Mouse (Mus musculus) hindbrain, embryonic 14.5 days (tissue): Measurements from ENCODE around the gene Timm23. TPM values are rescaled to one million over a fixed set of nuclear protein-coding genes. Genes with fewer than 3 reads are reported as not detected.

Source experiments
- ATAC-seq: fragments of 200-750 bp; cut with Nextera tagmentation; 2 replicates; pipeline ENCODE4 v1.8.0; 2017; ENCODE audit warnings: moderate number of reproducible peaks, mild to moderate bottlenecking, moderate TSS enrichment, moderate library complexity; ENCODE audit not compliant: low FRiP score
- DNase-seq: peaks from one replicate; pipeline ENCODE4 v3.0.0-alpha.2; 2015; ENCODE audit warnings: low spot score
- H3K27ac ChIP-seq: fragments of 300-500 bp; sonication (generic); 2 replicates; pipeline ENCODE4 v1.5.1; 2014; ENCODE audit warnings: mild to moderate bottlenecking, moderate library complexity
- H3K27me3 ChIP-seq: fragments of 300-500 bp; sonication (generic); 2 replicates; pipeline ENCODE4 v1.6.1; 2014; ENCODE audit warnings: mild to moderate bottlenecking, low read length, mixed read lengths; ENCODE audit not compliant: control insufficient read depth, insufficient read depth
- H3K36me3 ChIP-seq: fragments of 300-500 bp; sonication (generic); replicated peaks from 2 replicates; pipeline ENCODE4 v1.6.1; 2014; ENCODE audit not compliant: control insufficient read depth, insufficient read depth
- H3K4me1 ChIP-seq: fragments of 300-500 bp; sonication (generic); replicated peaks from 2 replicates; pipeline ENCODE4 v1.6.1; 2014; ENCODE audit warnings: antibody characterized with exemption, low read length, mixed read lengths; ENCODE audit not compliant: control insufficient read depth, insufficient read depth
- H3K4me2 ChIP-seq: fragments of 300-500 bp; sonication (generic); replicated peaks from 2 replicates; pipeline ENCODE4 v1.6.1; 2014; ENCODE audit warnings: mild to moderate bottlenecking, moderate library complexity
- H3K4me3 ChIP-seq: fragments of 300-500 bp; sonication (generic); replicated peaks from 2 replicates; pipeline ENCODE4 v1.5.1; 2014; ENCODE audit warnings: mild to moderate bottlenecking, low read length
- H3K9ac ChIP-seq: fragments of 300-500 bp; sonication (generic); 2 replicates; pipeline ENCODE4 v1.6.1; 2014
- H3K9me3 ChIP-seq: fragments of 300-500 bp; sonication (generic); 2 replicates; pipeline ENCODE4 v1.6.1; 2016; ENCODE audit warnings: low read length; ENCODE audit not compliant: control insufficient read depth
- WGBS: fragments of 180-500 bp; shearing (Covaris S2); extraction: QIAGEN DNeasy Blood & Tissue Kit; methylation state at CpG from one replicate; pipeline ENCODE4 v1.1.7; 2014; 5-methylcytosine and 5-hydroxymethylcytosine counted together
- polyA plus RNA-seq: library from polyadenylated mRNA; unstranded; fragments of >200 nt; fragmentation: Nextera tagmentation; extraction: Ambion mirVana; gene quantifications from 2 replicates; pipeline ENCODE4 v1.2.1, GENCODE M21; 2014

Timm23 gene
- polyA plus RNA-seq, 1 experiment from 2014 or later = 244 TPM

DNA sequence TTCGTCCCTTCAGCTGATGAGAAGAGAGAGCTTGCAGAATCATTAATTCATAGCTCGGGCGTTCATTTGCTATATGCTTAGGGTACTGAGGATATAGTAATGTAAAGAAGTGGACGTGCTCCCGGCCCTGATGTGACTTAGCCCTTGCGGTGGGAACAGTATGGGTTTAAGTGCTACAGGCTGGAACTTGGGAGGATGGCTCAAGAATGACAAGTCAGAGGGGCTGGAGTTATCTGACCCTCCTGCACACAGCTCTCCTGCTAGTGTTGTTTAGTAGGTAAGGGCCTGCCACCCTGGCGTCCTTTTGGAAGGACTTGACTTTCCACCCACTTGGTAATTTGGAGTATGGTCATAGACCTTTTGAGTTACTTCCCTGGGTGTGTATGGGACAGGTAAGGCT lies 41.1 kb downstream of the Timm23 start:
- Histone ChIP-seq H3K4me2 (peak overlapping the region; percentile 94), H3K27ac (peak overlapping the region; percentile 82), H3K27me3 (no peaks in the 10 kb centered on the region), H3K4me3 (peak overlapping the region; percentile 86), H3K36me3 (no peaks in the 10 kb centered on the region), H3K9ac (peak overlapping the region; percentile 97), H3K9me3 (no peaks in the 10 kb centered on the region), H3K4me1 (peaks cover 27% of the 10 kb centered on the region)
- WGBS = 46% methylated on average over 7 of the region's 7 CpGs
- DNase-seq (no peak), ATAC-seq (no peak)

DNA sequence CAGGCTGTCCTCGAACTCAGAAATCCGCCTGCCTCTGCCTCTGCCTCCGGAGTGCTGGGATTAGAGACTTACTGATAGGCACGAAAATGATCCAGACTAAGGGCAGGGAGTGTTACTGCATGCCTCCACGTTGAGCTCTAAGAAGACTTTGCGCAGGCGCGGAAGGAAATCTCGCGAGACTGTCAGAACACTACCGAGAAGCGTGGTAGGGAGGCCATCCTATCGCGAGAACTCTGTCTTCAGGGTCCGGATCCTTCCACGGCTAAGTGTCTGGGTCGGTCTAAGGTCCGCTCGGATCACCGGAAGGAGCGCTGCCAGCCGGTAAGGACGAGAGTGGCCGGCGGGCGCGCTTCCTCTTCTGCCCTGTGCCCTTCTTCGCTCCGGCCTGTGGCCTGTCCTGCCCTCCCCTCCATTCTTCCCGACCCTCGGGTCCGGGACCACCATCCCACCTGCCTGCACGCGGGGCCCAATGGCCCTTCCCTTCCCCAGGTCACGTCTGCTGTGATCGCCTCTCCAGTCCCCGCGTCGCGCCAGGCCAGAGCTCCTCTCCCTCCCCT lies 41.9 kb downstream of the Timm23 start, which contains the start of gene Ncoa4:
Gene Ncoa4 (plus strand): TSS at position 176 of the 557 bp plus-strand sequence.
- H3K9me3 ChIP-seq = no peaks in the 10 kb centered on the region
- H3K36me3 ChIP-seq = no peaks in the 10 kb centered on the region
- peaks cover 19% of the 10 kb centered on the region for H3K4me1 ChIP-seq
- DNase-seq = peak; percentile 100
- peak within 1 kb of the TSS; percentile 82 for H3K27ac ChIP-seq
- no peaks in the 10 kb centered on the region for H3K27me3 ChIP-seq
- H3K4me3 ChIP-seq = peak within 1 kb of the TSS; percentile 86
- peak within 1 kb of the TSS; percentile 94 for H3K4me2 ChIP-seq
- peak within 1 kb of the TSS; percentile 97 for H3K9ac ChIP-seq
- WGBS = under 1% methylated on average over 40 of the region's 40 CpGs
- peak; percentile 97 for ATAC-seq

DNA sequence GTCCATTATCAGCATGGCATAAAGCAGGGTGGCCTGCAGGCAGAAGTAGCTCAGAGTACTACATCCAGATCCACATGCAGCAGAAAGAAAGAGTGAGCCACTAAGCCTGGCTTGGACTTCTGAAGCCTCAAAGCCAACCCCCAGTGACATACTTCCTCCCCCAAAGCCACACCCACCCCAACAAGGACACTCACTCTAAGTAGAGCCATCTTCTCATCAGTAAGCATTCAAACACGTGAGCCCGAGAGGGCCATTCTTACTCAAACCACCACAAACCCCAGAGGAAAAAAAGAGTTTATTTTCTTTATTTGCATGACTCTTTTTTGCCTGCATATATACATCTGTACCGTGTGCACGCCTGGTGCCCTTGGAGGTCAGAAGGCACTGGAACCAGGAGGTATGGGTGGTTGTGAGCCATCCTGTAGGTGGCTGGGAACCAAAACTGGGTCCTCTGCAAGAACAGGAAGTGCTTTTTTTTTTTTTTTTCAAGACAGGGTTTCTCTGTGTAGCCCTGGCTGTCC lies 42.5 kb downstream of the Timm23 start:
- Histone ChIP-seq H3K4me3 (peak overlapping the region; percentile 86), H3K9me3 (no peaks in the 10 kb centered on the region), H3K36me3 (no peaks in the 10 kb centered on the region), H3K4me1 (peaks cover 19% of the 10 kb centered on the region), H3K4me2 (peak overlapping the region; percentile 94), H3K9ac (peak overlapping the region; percentile 97), H3K27me3 (no peaks in the 10 kb centered on the region), H3K27ac (peak overlapping the region; percentile 82)
- no peak for DNase-seq
- WGBS = 42% methylated on average over 4 of the region's 4 CpGs
- ATAC-seq = no peak

DNA sequence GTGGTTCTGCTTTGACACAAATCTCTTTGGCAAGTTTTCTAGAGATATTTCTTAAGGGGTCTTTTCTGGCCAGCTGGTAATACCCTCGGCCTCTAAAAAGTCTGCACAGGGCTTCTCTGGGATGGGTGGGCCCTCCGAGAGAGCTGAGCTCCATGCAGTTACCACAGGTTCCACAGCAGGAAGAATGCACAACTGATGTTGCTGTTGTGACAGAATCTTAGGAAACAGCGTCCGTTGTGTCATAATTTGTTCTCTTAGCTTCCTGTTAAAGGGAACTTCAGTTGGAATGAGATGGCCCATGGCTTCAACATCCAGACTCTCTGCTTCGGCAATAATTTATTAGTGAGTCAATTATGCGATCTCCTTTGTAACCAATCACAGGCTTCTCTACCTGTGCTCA lies 46.9 kb downstream of the Timm23 start:
- Histone ChIP-seq H3K27ac (no peak overlapping the region), H3K9me3 (no peaks in the 10 kb centered on the region), H3K9ac (no peak overlapping the region), H3K4me1 (0 out of 2 replicates have a peak, but pooled peaks cover 6% of the 10 kb centered on the region), H3K4me3 (no peak overlapping the region), H3K27me3 (no peaks in the 10 kb centered on the region), H3K36me3 (no peaks in the 10 kb centered on the region), H3K4me2 (no peak overlapping the region)
- ATAC-seq = no peak
- no peak for DNase-seq
- 90% methylated on average over 6 of the region's 6 CpGs for WGBS

DNA sequence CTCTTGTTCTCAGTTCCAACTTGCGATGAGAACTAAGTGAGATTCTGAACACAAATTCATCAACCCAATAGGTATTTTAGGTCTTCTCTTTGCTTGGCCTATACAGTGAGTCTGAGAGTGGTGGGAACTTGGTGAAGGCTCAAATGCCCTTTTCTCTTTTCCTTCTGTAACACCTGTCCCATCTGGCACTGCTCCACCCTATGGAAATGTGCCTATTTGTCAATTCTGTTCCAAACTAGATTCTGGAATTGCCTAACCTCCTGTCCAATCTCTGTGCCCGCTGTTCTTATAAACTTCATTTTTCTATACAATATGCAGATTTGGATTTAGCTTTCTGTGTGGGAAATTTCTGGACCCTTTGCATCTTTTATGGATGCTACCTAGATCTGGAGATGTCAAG lies 48.5 kb downstream of the Timm23 start:
- ATAC-seq = no peak
- Histone ChIP-seq H3K9me3 (no peaks in the 10 kb centered on the region), H3K4me1 (no peaks in the 10 kb centered on the region), H3K4me3 (no peak overlapping the region), H3K36me3 (no peaks in the 10 kb centered on the region), H3K27ac (no peak overlapping the region), H3K27me3 (no peaks in the 10 kb centered on the region), H3K4me2 (no peak overlapping the region), H3K9ac (no peak overlapping the region)
- 97% methylated on average over 2 of the region's 2 CpGs for WGBS
- DNase-seq = no peak

DNA sequence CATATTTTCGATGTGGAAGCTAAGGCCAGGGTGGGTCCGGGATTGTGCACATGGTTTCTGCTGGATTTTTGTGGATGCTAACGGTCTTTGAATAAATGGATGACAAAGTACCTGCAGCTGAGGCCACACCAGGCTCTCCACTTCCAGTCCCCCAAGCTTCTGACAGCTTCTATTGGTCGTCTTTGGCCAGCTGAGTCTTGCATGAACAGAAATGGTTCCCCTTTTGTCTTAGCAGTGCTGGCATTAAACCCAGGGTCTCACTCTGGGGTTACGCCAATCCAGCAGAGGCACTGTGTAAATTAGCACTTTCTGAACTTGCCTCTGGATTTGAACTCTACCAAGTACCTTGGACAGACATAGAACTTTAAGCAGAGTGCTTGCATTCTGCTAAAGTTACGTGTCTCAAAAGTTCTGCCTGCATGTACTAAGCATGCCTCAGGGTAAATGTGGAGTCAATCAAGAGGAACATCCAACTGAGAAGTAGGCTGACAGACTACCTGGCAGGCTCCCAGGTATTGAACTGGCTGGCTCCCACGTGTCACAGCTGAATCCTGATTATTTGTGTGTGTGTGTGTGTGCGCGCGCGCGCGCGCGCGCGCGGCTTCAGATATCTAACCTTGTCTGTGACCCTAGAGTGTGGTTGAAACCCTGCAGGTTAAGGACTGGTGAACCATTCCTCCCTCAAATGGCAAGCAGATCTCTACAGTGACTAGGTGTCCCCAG lies 49.3 kb downstream of the Timm23 start:
- ATAC-seq = no peak
- H3K9me3 ChIP-seq = 0 out of 2 replicates have a peak, but pooled peaks cover 6% of the 10 kb centered on the region
- H3K9ac ChIP-seq = no peak overlapping the region
- H3K27me3 ChIP-seq = no peaks in the 10 kb centered on the region
- no peaks in the 10 kb centered on the region for H3K4me1 ChIP-seq
- 92% methylated on average over 18 of the region's 18 CpGs for WGBS
- no peak for DNase-seq
- no peak overlapping the region for H3K27ac ChIP-seq
- no peak overlapping the region for H3K4me3 ChIP-seq
- H3K36me3 ChIP-seq = no peaks in the 10 kb centered on the region
- H3K4me2 ChIP-seq = no peak overlapping the region

DNA sequence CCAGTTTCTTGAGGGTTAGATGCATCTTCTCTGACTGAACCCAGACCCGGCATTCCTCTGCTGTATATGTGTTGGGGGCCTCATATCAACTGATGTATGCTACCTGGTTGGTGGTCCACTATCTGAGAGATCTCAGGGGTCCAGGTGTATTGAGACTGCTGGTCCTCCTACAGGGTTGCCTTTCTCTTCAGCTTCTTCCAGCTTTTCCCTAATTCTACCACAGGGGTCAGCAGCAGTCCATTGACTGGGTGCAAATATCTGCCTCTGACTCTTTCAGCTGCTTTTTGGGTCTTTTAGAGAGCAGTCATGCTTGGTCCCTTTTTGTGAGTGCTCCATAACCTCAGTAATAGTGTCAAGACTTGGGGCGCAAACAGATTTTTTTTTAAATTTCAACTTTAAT lies 50.8 kb downstream of the Timm23 start:
- Histone ChIP-seq H3K36me3 (no peaks in the 10 kb centered on the region), H3K4me2 (no peak overlapping the region), H3K9ac (no peak overlapping the region), H3K4me3 (no peak overlapping the region), H3K9me3 (0 out of 2 replicates have a peak, but pooled peaks cover 9% of the 10 kb centered on the region), H3K27me3 (no peaks in the 10 kb centered on the region), H3K27ac (no peak overlapping the region), H3K4me1 (no peaks in the 10 kb centered on the region)
- ATAC-seq (no peak), DNase-seq (no peak)
- 96% methylated on average over 2 of the region's 2 CpGs for WGBS

DNA sequence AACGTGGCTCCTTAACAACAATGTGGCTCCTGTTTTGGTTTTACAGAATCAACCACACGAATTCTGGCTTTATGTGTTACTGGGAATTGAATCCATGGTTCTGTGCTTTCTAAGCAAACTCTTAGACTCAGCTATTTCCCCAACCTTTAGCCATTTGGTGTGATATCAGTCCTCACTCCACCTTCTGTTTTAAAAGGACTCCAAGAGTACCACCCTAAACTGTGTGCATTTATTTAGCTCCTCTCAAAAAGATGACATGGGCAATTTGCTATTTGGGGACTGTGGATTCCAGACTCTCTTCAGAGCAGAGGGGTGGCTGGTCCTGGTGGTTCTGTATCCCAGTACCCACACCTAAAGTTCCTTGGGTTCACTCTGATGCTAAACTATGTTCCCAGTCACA lies 55.1 kb downstream of the Timm23 start:
- Histone ChIP-seq H3K4me3 (no peak overlapping the region), H3K36me3 (no peaks in the 10 kb centered on the region), H3K9ac (no peak overlapping the region), H3K4me2 (no peak overlapping the region), H3K27ac (no peak overlapping the region), H3K4me1 (no peaks in the 10 kb centered on the region), H3K27me3 (no peaks in the 10 kb centered on the region), H3K9me3 (0 out of 2 replicates have a peak, but pooled peaks cover 9% of the 10 kb centered on the region)
- DNase-seq (no peak), ATAC-seq (no peak)
- 73% methylated on average over 2 of the region's 2 CpGs for WGBS

DNA sequence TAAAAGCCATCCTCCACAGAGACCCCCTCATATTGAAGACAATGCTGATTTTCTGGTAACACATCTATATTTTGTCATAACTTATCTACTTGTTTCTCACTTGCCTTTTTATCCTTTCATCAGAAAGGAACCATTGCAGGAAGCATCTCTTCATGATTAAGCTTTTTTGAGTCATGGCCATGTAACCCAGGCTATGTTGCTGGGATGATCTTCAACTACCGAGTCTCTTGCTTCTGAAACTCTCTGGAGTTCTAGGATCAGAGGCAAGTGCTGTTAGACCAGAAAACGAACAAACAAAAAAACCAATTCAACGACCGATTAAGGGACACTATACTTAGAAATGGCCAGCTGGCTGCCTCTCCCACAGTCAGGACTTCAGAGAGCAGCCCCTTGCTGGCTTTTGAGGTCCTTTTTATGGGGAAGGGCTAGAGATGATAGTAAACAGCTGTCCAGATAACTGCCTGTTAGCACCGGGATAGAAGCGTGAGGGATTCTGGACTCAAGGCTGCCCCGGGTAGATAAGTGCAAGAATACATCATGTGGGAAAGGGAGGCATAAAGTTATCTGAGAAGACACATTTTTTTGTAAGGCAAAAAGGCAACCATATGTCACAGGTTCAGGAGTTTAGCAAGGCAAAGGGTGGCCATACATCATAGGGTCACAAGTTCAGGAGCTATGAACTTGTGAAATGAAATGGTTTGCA lies 55.7 kb downstream of the Timm23 start:
- 0 out of 2 replicates have a peak, but pooled peaks cover 9% of the 10 kb centered on the region for H3K9me3 ChIP-seq
- 88% methylated on average over 7 of the region's 7 CpGs for WGBS
- no peaks in the 10 kb centered on the region for H3K36me3 ChIP-seq
- no peak for ATAC-seq
- no peak overlapping the region for H3K27ac ChIP-seq
- H3K4me1 ChIP-seq = no peaks in the 10 kb centered on the region
- no peak overlapping the region for H3K9ac ChIP-seq
- H3K4me2 ChIP-seq = no peak overlapping the region
- H3K27me3 ChIP-seq = no peaks in the 10 kb centered on the region
- H3K4me3 ChIP-seq = no peak overlapping the region
- DNase-seq = no peak
